Mouse (Mus musculus) liver, postnatal 0 days (tissue): ENCODE data around the gene S100a2. TPM values are rescaled to one million over a fixed set of nuclear protein-coding genes. Genes with fewer than 3 reads are reported as not detected.
A peak's percentile ranks its signal among the peaks of the same experiment; 100 is the strongest.

Experiments
- ATAC-seq: fragments of 200-750 bp; cut with Nextera tagmentation; 2 replicates; pipeline ENCODE4 v1.8.0; 2017; ENCODE audit warnings: mild to moderate bottlenecking, moderate library complexity
- DNase-seq: peaks from one replicate; pipeline ENCODE4 v3.0.0-alpha.2; 2016
- H3K27ac ChIP-seq: fragments of 300-500 bp; sonication (generic); 2 replicates; pipeline ENCODE4 v1.5.1; 2014; ENCODE audit warnings: antibody characterized with exemption, moderate library complexity, mild to moderate bottlenecking, low read depth
- H3K27me3 ChIP-seq: fragments of 300-500 bp; sonication (generic); 2 replicates; pipeline ENCODE4 v1.6.1; 2014; ENCODE audit warnings: low read length, control low read depth, mixed read lengths; ENCODE audit not compliant: insufficient read depth
- H3K36me3 ChIP-seq: fragments of 300-500 bp; sonication (generic); replicated peaks from 2 replicates; pipeline ENCODE4 v1.6.1; 2014; ENCODE audit warnings: mild to moderate bottlenecking, control low read depth, low read length, moderate library complexity, mixed read lengths; ENCODE audit not compliant: insufficient read depth
- H3K4me1 ChIP-seq: fragments of 300-500 bp; sonication (generic); 2 replicates; pipeline ENCODE4 v1.6.1; 2014; ENCODE audit warnings: antibody characterized with exemption, mild to moderate bottlenecking, control low read depth; ENCODE audit not compliant: insufficient read depth
- H3K4me2 ChIP-seq: fragments of 300-500 bp; sonication (generic); 2 replicates; pipeline ENCODE4 v1.6.1; 2014; ENCODE audit warnings: low read depth, mild to moderate bottlenecking, low read length, moderate library complexity, mixed read lengths
- H3K4me3 ChIP-seq: fragments of 300-500 bp; sonication (generic); 2 replicates; pipeline ENCODE4 v1.5.1; 2014; ENCODE audit warnings: low read depth, low read length
- H3K9ac ChIP-seq: fragments of 300-500 bp; sonication (generic); replicated peaks from 2 replicates; pipeline ENCODE4 v1.6.1; 2014; ENCODE audit warnings: mild to moderate bottlenecking, moderate library complexity
- H3K9me3 ChIP-seq: fragments of 300-500 bp; sonication (generic); 2 replicates; pipeline ENCODE4 v1.6.1; 2016; ENCODE audit warnings: mild to moderate bottlenecking, control low read depth, low read length, mixed read lengths
- CTCF ChIP-seq: sonication (generic); IDR thresholded peaks from 2 replicates; pipeline ENCODE4 v1.5.1; 2016; ENCODE audit warnings: antibody characterized with exemption, low read depth
- EP300 ChIP-seq: IDR thresholded peaks from 2 replicates; pipeline ENCODE4 v1.6.1; 2016; ENCODE audit warnings: antibody characterized with exemption, low read depth, mild to moderate bottlenecking
- WGBS: fragments of 180-500 bp; shearing (Covaris S2); extraction: QIAGEN DNeasy Blood & Tissue Kit; methylation state at CpG from one replicate; pipeline ENCODE4 v1.1.7; 2014; ENCODE audit not compliant: insufficient replicate concordance; 5-methylcytosine and 5-hydroxymethylcytosine counted together
- polyA plus RNA-seq: library from polyadenylated mRNA; unstranded; fragments of >200 nt; fragmentation: Nextera tagmentation; extraction: Ambion mirVana; gene quantifications from 2 replicates; pipeline ENCODE4 v1.2.1, GENCODE M21; 2015

Gene S100a2
- polyA plus RNA-seq, 1 experiment from 2014 or later, result not detected

DNA sequence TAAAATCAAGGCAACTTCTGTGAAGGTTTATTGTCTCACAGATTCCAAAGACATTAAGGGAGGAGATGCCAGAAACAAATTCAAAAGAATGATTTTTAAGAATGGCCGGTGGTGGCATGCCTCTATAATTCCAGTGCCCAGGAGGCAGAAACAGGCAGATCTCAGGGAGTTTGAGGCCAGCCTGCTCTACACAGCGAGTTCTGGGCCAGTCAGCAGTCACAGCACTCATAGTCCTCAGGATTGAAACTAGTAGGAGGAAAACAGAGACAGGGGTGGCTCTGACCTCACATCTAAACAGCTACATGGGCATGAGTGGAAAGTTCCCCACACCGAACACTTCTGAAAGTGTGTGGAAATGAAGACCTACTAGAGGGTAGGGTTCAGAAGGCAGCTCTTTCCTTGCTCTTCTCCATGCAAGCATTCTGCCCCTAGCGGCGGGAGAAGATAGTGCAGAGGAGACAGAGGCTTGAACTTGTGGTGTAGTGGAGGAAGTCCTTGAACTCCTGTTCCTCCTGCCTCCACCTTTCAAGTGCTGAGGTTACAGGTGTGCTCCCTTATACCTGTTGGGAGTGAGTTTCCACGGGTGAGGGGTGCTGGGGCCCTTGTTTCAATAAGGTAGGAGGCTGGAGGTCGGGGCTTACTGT lies 49.6 kb downstream of the S100a2 start:
- ATAC-seq (no peak), DNase-seq (peak; percentile 58)
- WGBS, result 48% methylated on average over 7 of the region's 7 CpGs
- Histone ChIP-seq H3K4me2 (no peak overlapping the region), H3K9me3 (no peaks in the 10 kb centered on the region), H3K27ac (no peak overlapping the region), H3K27me3 (no peaks in the 10 kb centered on the region), H3K4me3 (no peak overlapping the region), H3K9ac (no peak overlapping the region), H3K36me3 (no peaks in the 10 kb centered on the region), H3K4me1 (no peaks in the 10 kb centered on the region)
- no peak for TF ChIP-seq EP300
- TF ChIP-seq CTCF, result peak; percentile 83

DNA sequence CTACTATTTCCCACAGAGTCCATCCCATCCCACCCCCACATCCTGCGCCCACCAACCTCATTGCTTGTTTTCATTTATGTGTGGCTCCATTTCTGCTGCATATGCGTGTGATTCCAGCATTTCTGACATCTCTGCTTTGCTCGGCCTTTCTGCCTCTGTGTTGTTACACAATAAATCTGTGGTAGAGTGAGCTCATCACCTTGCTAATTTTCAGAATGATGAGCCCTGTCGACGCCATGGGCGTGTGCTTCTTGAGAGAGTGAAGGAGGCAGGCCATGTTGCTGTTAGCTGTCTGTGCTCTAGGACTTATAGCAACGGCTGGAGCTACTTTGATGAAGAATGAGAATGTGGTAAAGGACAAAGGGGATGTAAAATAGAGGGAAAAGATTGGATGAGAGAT lies 50.9 kb downstream of the S100a2 start:
- Histone ChIP-seq H3K4me3 (no peak overlapping the region), H3K4me2 (no peak overlapping the region), H3K27ac (no peak overlapping the region), H3K9me3 (no peaks in the 10 kb centered on the region), H3K27me3 (no peaks in the 10 kb centered on the region), H3K4me1 (no peaks in the 10 kb centered on the region), H3K9ac (no peak overlapping the region), H3K36me3 (no peaks in the 10 kb centered on the region)
- no peak for ATAC-seq
- 65% methylated on average over 7 of the region's 7 CpGs for WGBS
- TF ChIP-seq EP300 (no peak), CTCF (no peak)
- DNase-seq, result no peak

Other genes with a start within 250 kb of the S100a2 start
- gene Slc27a3, start 200.3 kb upstream of the S100a2 start, polyA plus RNA-seq, result 0.58 and 0.69 TPM in 2 replicates
- 4.0 and 4.6 TPM in 2 replicates for gene Ints3, start 156.6 kb upstream of the S100a2 start, polyA plus RNA-seq
- gene Npr1, start 124.4 kb upstream of the S100a2 start, polyA plus RNA-seq, result 5.9 and 6.2 TPM in 2 replicates
- 23.1 and 27.6 TPM in 2 replicates for gene Ilf2, start 114.1 kb upstream of the S100a2 start, polyA plus RNA-seq
- gene Snapin, start 99.2 kb upstream of the S100a2 start, polyA plus RNA-seq, result 23.6 and 24.2 TPM in 2 replicates
- 39.9 and 42.9 TPM in 2 replicates for gene Chtop, start 80.7 kb upstream of the S100a2 start, polyA plus RNA-seq
- gene S100a1, start 75.9 kb upstream of the S100a2 start, polyA plus RNA-seq, result 116 and 118 TPM in 2 replicates
- 35.5 and 36.1 TPM in 2 replicates for gene S100a13, start 75.8 kb upstream of the S100a2 start, polyA plus RNA-seq
- gene S100a14, start 63.4 kb upstream of the S100a2 start, polyA plus RNA-seq, result 0.09 TPM in 1 of 2 replicates, not detected in the other
- 41.3 and 43.5 TPM in 2 replicates for gene S100a16, start 53.0 kb upstream of the S100a2 start, polyA plus RNA-seq
- gene S100a3, start 29.7 kb upstream of the S100a2 start, polyA plus RNA-seq, result not detected in 2 replicates
- not detected in 2 replicates for gene Gm42674, start 11.7 kb downstream of the S100a2 start, polyA plus RNA-seq
- gene S100a4, start 13.5 kb downstream of the S100a2 start, polyA plus RNA-seq, result 4.0 and 4.6 TPM in 2 replicates
- gene S100a5, start 18.3 kb downstream of the S100a2 start, polyA plus RNA-seq, result not detected in 2 replicates
- 49.1 and 55.6 TPM in 2 replicates for gene S100a6, start 22.6 kb downstream of the S100a2 start, polyA plus RNA-seq
- not detected in 2 replicates for gene S100a7a, start 63.8 kb downstream of the S100a2 start, polyA plus RNA-seq
- gene S100a8, start 78.7 kb downstream of the S100a2 start, polyA plus RNA-seq, result 3,883 and 4,059 TPM in 2 replicates
- 2,494 and 2,662 TPM in 2 replicates for gene S100a9, start 105.5 kb downstream of the S100a2 start, polyA plus RNA-seq
- gene Pglyrp4, start 136.7 kb downstream of the S100a2 start, polyA plus RNA-seq, result not detected in 2 replicates
- gene Gm5849, start 187.6 kb downstream of the S100a2 start, polyA plus RNA-seq, result not detected in 2 replicates